Mouse (Mus musculus) kidney, adult 2 months (tissue): ENCODE measurements at regions not wholly inside any gene's neighbourhood (a gene's known extent, or its start where the extent isn't known, plus 50 kb on each side); places are given as distances from the start of the nearest gene placed in this dataset.

Experiments
- CTCF ChIP-seq: fragments of 200-500 bp; conservative IDR thresholded peaks from 2 replicates; pipeline ENCODE4 v1.5.1; 2011; ENCODE audit warnings: low read depth, mild to moderate bottlenecking, control low read depth, low read length, moderate library complexity, mixed read lengths; ENCODE audit not compliant: insufficient read depth, insufficient read length
- POLR2A ChIP-seq: fragments of 200-500 bp; IDR thresholded peaks from one replicate; pipeline ENCODE4 v1.6.1; 2011; ENCODE audit warnings: low read depth, low read length, control low read depth

GRCm38 (mm10) chr15:30060505-30061342, 111.7 kb upstream of the Ctnnd2 start:
- no peak for TF ChIP-seq CTCF
- TF ChIP-seq POLR2A, result no peak
